21 mouse cellular contexts compared by ENCODE assay signal in genomic region chr4:142378452-142378851, GRCm38 (mm10).
DNase-seq lines count a peak whose midpoint lies in the region; ATAC-seq lines count a peak whose summit lies in the region.
"Had no signal": no experiment of that assay in that cellular context is flagged by ENCODE, and none has a peak within 500 bp of the region (broad histone marks: within the 10 kb centered on the region; RNA-seq: fewer than 3 reads in every experiment).

No protein-coding gene starts in this region.

- DNase-seq in embryonic facial prominence, embryonic 14.5 days (ENCODE audit: low spot score): peak; percentile 6
- DNase-seq in embryonic facial prominence, embryonic 10.5 days (ENCODE audit: low spot score): no peak
- DNase-seq in retina, embryonic 14.5 days (ENCODE audit: low spot score): peak; percentile 22
- no peak for DNase-seq in spleen, adult 18-20 months
- DNase-seq: adrenal gland, postnatal 10 days; cerebellum, adult 2 months; heart, adult 18-20 months; kidney, adult 2 months; kidney, postnatal 25 days; layer of hippocampus, adult 9-11 months; liver, embryonic 13.5 days; right cerebral cortex, postnatal 14 days; thymus, postnatal 14 days had no signal

- no peak overlapping the region for H3K27ac ChIP-seq in embryonic facial prominence, embryonic 14.5 days (replicated peaks; ENCODE audit: low read depth, low read length)
- H3K27ac ChIP-seq in embryonic facial prominence, embryonic 10.5 days (replicated peaks): no peak overlapping the region
- peak overlapping the region; percentile 45 for H3K27ac ChIP-seq in hindbrain, embryonic 13.5 days
- 0 out of 2 replicates have a peak overlapping the region, but pooled peaks have one; percentile 59 for H3K27ac ChIP-seq in midbrain, embryonic 15.5 days
- H3K27ac ChIP-seq: forebrain, embryonic 12.5 days; heart, embryonic 15.5 days; limb, embryonic 12.5 days; liver, embryonic 13.5 days; lung, embryonic 15.5 days; macrophage had no signal

- H3K9me3 ChIP-seq in embryonic facial prominence, embryonic 14.5 days (ENCODE audit: control insufficient read depth, low read length): no peaks in the 10 kb centered on the region
- H3K9me3 ChIP-seq in embryonic facial prominence, embryonic 10.5 days: no peaks in the 10 kb centered on the region
- H3K9me3 ChIP-seq in hindbrain, embryonic 13.5 days: no peaks in the 10 kb centered on the region
- no peaks in the 10 kb centered on the region for H3K9me3 ChIP-seq in midbrain, embryonic 15.5 days
- H3K9me3 ChIP-seq: forebrain, embryonic 12.5 days; heart, embryonic 15.5 days; limb, embryonic 12.5 days; liver, embryonic 13.5 days; lung, embryonic 15.5 days had no signal

- ATAC-seq in embryonic facial prominence, embryonic 14.5 days (ENCODE audit: low read depth): 0 out of 2 replicates have a peak, but pooled peaks have one; percentile 15
- ATAC-seq in hindbrain, embryonic 13.5 days (ENCODE audit: low FRiP score): no peak
- ATAC-seq in midbrain, embryonic 15.5 days (replicated peaks): 0 out of 2 replicates have a peak, but pooled peaks have one; percentile 35
- no peak for ATAC-seq in erythroid progenitor cell, adult 5-6 weeks (replicated peaks; ENCODE audit: low FRiP score, poor library complexity, severe bottlenecking)

- no peaks in the 10 kb centered on the region for H3K4me1 ChIP-seq in embryonic facial prominence, embryonic 14.5 days (ENCODE audit: control insufficient read depth, insufficient read depth, low read length)
- H3K4me1 ChIP-seq in embryonic facial prominence, embryonic 10.5 days: peaks cover 24% of the 10 kb centered on the region
- H3K4me1 ChIP-seq in hindbrain, embryonic 13.5 days (replicated peaks): peaks cover 29% of the 10 kb centered on the region
- peaks cover 15% of the 10 kb centered on the region for H3K4me1 ChIP-seq in midbrain, embryonic 15.5 days
- H3K4me1 ChIP-seq: heart, embryonic 15.5 days; liver, embryonic 13.5 days; lung, embryonic 15.5 days had no signal

- 0 out of 2 replicates have a peak, but pooled peaks cover 4% of the 10 kb centered on the region for H3K36me3 ChIP-seq in embryonic facial prominence, embryonic 14.5 days (ENCODE audit: control insufficient read depth, insufficient read depth, low read length)
- no peaks in the 10 kb centered on the region for H3K36me3 ChIP-seq in embryonic facial prominence, embryonic 10.5 days (replicated peaks)
- H3K36me3 ChIP-seq in hindbrain, embryonic 13.5 days: no peaks in the 10 kb centered on the region
- H3K36me3 ChIP-seq in midbrain, embryonic 15.5 days (replicated peaks): no peaks in the 10 kb centered on the region
- H3K36me3 ChIP-seq: forebrain, embryonic 12.5 days; heart, embryonic 15.5 days; limb, embryonic 12.5 days; liver, embryonic 13.5 days; lung, embryonic 15.5 days had no signal

- no peaks in the 10 kb centered on the region for H3K27me3 ChIP-seq in embryonic facial prominence, embryonic 14.5 days (replicated peaks; ENCODE audit: control insufficient read depth, insufficient read depth, low read length)
- 0 out of 2 replicates have a peak, but pooled peaks cover 3% of the 10 kb centered on the region for H3K27me3 ChIP-seq in embryonic facial prominence, embryonic 10.5 days (replicated peaks; ENCODE audit: low read depth, poor library complexity, severe bottlenecking)
- H3K27me3 ChIP-seq in hindbrain, embryonic 13.5 days: no peaks in the 10 kb centered on the region
- no peaks in the 10 kb centered on the region for H3K27me3 ChIP-seq in midbrain, embryonic 15.5 days (replicated peaks)
- H3K27me3 ChIP-seq: forebrain, embryonic 12.5 days; heart, embryonic 15.5 days; limb, embryonic 12.5 days; liver, embryonic 13.5 days; lung, embryonic 15.5 days had no signal

- H3K9ac ChIP-seq in embryonic facial prominence, embryonic 14.5 days (ENCODE audit: low read depth, low read length): no peak overlapping the region
- H3K9ac ChIP-seq in hindbrain, embryonic 13.5 days: no peak overlapping the region
- no peak overlapping the region; the same call in 1 of the 2 replicates for H3K9ac ChIP-seq in midbrain, embryonic 15.5 days
- H3K9ac ChIP-seq: forebrain, embryonic 12.5 days; heart, embryonic 15.5 days; limb, embryonic 12.5 days; liver, embryonic 13.5 days; lung, embryonic 15.5 days had no signal

- WGBS in embryonic facial prominence, embryonic 14.5 days: 25% methylated on average over 9 of the region's 9 CpGs
- WGBS in embryonic facial prominence, embryonic 10.5 days: 30% methylated on average over 9 of the region's 9 CpGs
- 21% methylated on average over 9 of the region's 9 CpGs for WGBS in hindbrain, embryonic 13.5 days
- 4% methylated on average over 9 of the region's 9 CpGs for WGBS in midbrain, embryonic 15.5 days

- no peak overlapping the region for H3K4me3 ChIP-seq in embryonic facial prominence, embryonic 14.5 days (ENCODE audit: low read depth, low read length)
- no peak overlapping the region for H3K4me3 ChIP-seq in embryonic facial prominence, embryonic 10.5 days
- H3K4me3 ChIP-seq in hindbrain, embryonic 13.5 days: no peak overlapping the region
- no peak overlapping the region for H3K4me3 ChIP-seq in midbrain, embryonic 15.5 days
- H3K4me3 ChIP-seq: forebrain, embryonic 12.5 days; heart, embryonic 15.5 days; limb, embryonic 12.5 days; liver, embryonic 13.5 days; lung, embryonic 15.5 days had no signal

- no peak overlapping the region for H3K4me2 ChIP-seq in embryonic facial prominence, embryonic 14.5 days (ENCODE audit: low read depth, low read length)
- 0 out of 2 replicates have a peak overlapping the region, but pooled peaks have one; percentile 1 for H3K4me2 ChIP-seq in hindbrain, embryonic 13.5 days
- H3K4me2 ChIP-seq in midbrain, embryonic 15.5 days: no peak overlapping the region
- H3K4me2 ChIP-seq: forebrain, embryonic 12.5 days; heart, embryonic 15.5 days; limb, embryonic 12.5 days; liver, embryonic 13.5 days; lung, embryonic 15.5 days had no signal

Comparison
In these comparisons a context has a peak if more than half of its experiments do, and no peak if none do; other contexts are left out.
1. DNase-seq: peak in embryonic facial prominence, embryonic 14.5 days (single experiment) and retina, embryonic 14.5 days (single experiment); none in embryonic facial prominence, embryonic 10.5 days (single experiment) and spleen, adult 18-20 months (0 of 2).
2. ATAC-seq: peak in embryonic facial prominence, embryonic 14.5 days (single experiment) and midbrain, embryonic 15.5 days (single experiment); none in hindbrain, embryonic 13.5 days (single experiment) and erythroid progenitor cell, adult 5-6 weeks (single experiment).
3. H3K27ac ChIP-seq: peak in hindbrain, embryonic 13.5 days (single experiment) and midbrain, embryonic 15.5 days (single experiment); none in embryonic facial prominence, embryonic 14.5 days (single experiment) and embryonic facial prominence, embryonic 10.5 days (single experiment).